Mouse (Mus musculus): ENCODE results near the gene Egfem1. TPM values are rescaled to one million over a fixed set of nuclear protein-coding genes. Genes with fewer than 3 reads are reported as not detected.

Gene Egfem1
- polyA plus RNA-seq, 1 experiment from 2014 or later, result 1.1 TPM

DNA sequence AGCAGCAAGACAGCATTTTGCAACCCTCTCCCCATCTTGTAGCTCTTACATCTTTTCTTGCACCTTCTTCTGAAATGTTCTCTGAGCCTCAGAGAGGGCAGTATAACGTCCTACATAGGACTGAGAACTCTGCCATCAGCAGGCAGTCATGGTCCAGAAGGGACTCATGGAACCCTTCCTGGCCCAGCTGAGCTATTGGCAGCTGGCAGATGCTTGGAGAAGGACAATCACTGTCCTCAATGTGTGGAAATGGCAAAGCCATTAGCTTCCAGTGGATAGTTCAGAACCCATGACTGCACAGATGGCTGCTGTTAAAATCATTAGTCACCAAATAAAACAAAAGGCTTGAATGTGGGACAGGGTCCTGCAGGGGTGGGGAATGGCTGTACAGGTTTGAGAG, 35.6 kb downstream of the Egfem1 start:
- H3K9me3 ChIP-seq (ENCODE audit: control insufficient read depth, low read length), result no peaks in the 10 kb centered on the region
- H3K4me2 ChIP-seq (replicated peaks; ENCODE audit: low read depth, low read length), result no peak overlapping the region
- WGBS, result 44% methylated on average over 1 of the region's 1 CpGs
- H3K36me3 ChIP-seq (ENCODE audit: control insufficient read depth, insufficient read depth, low read length), result no peaks in the 10 kb centered on the region
- no peak for ATAC-seq (ENCODE audit: low FRiP score, low TSS enrichment)
- no peak overlapping the region for H3K9ac ChIP-seq (ENCODE audit: low read depth, low read length)
- no peak overlapping the region for H3K4me3 ChIP-seq (ENCODE audit: low read length)
- H3K27ac ChIP-seq (ENCODE audit: low read depth, low read length), result no peak overlapping the region
- no peaks in the 10 kb centered on the region for H3K27me3 ChIP-seq (ENCODE audit: control insufficient read depth, insufficient read depth, low read length)
- no peaks in the 10 kb centered on the region for H3K4me1 ChIP-seq (ENCODE audit: control insufficient read depth, insufficient read depth, low read length)

DNA sequence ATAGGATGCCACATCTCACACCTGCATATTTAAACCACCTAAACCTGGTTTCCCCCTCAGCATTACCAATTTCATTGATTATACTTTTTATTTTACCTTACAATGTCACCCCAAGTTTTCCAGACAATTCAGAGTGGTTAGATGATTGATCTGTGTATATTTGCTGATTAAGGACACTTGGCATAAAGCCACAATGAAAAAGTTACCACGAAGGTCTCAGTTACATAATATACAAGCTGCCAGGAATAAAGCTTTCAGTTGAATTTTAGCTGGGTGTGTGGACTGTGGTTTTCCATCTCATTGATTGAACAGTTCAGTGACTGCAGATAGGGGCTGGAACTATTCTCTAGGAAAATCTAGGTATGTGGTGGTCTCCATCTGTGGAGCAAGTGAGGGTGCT, 40.7 kb downstream of the Egfem1 start:
- WGBS, result 87% methylated on average over 1 of the region's 1 CpGs
- Histone ChIP-seq H3K36me3 (ENCODE audit: control insufficient read depth, insufficient read depth, low read length) (no peaks in the 10 kb centered on the region), H3K9ac (ENCODE audit: low read depth, low read length) (no peak overlapping the region), H3K4me2 (replicated peaks; ENCODE audit: low read depth, low read length) (no peak overlapping the region), H3K27me3 (ENCODE audit: control insufficient read depth, insufficient read depth, low read length) (no peaks in the 10 kb centered on the region), H3K9me3 (ENCODE audit: control insufficient read depth, low read length) (no peaks in the 10 kb centered on the region), H3K27ac (ENCODE audit: low read depth, low read length) (no peak overlapping the region), H3K4me1 (ENCODE audit: control insufficient read depth, insufficient read depth, low read length) (no peaks in the 10 kb centered on the region), H3K4me3 (ENCODE audit: low read length) (no peak overlapping the region)
- ATAC-seq (ENCODE audit: low FRiP score, low TSS enrichment), result no peak

- no peak for ATAC-seq (ENCODE audit: low FRiP score, low TSS enrichment)
- no peaks in the 10 kb centered on the region for H3K4me1 ChIP-seq (ENCODE audit: control insufficient read depth, insufficient read depth, low read length)
- no peaks in the 10 kb centered on the region for H3K27me3 ChIP-seq (ENCODE audit: control insufficient read depth, insufficient read depth, low read length)
- H3K9me3 ChIP-seq (ENCODE audit: control insufficient read depth, low read length), result no peaks in the 10 kb centered on the region
- H3K4me3 ChIP-seq (ENCODE audit: low read length), result no peak overlapping the region
- no peaks in the 10 kb centered on the region for H3K36me3 ChIP-seq (ENCODE audit: control insufficient read depth, insufficient read depth, low read length)
- H3K9ac ChIP-seq (ENCODE audit: low read depth, low read length), result no peak overlapping the region
- WGBS, result 80% methylated on average over 2 of the region's 2 CpGs
- no peak overlapping the region for H3K4me2 ChIP-seq (replicated peaks; ENCODE audit: low read depth, low read length)
- no peak overlapping the region for H3K27ac ChIP-seq (ENCODE audit: low read depth, low read length)
These were observed 50.5 kb downstream of the Egfem1 start for GRCm38 (mm10) chr3:29132054-29132931.

- H3K4me2 ChIP-seq (replicated peaks; ENCODE audit: low read depth, low read length), result peak overlapping the region; percentile 24; the same call in 1 of the 2 replicates
- ATAC-seq (ENCODE audit: low FRiP score, low TSS enrichment), result peak; percentile 55; the same call in 1 of the 2 replicates
- H3K4me3 ChIP-seq (ENCODE audit: low read length), result no peak overlapping the region
- 44% methylated on average over 11 of the region's 11 CpGs for WGBS
- H3K9me3 ChIP-seq (ENCODE audit: control insufficient read depth, low read length), result no peaks in the 10 kb centered on the region
- no peaks in the 10 kb centered on the region for H3K36me3 ChIP-seq (ENCODE audit: control insufficient read depth, insufficient read depth, low read length)
- H3K27ac ChIP-seq (ENCODE audit: low read depth, low read length), result no peak overlapping the region
- no peaks in the 10 kb centered on the region for H3K4me1 ChIP-seq (ENCODE audit: control insufficient read depth, insufficient read depth, low read length)
- H3K9ac ChIP-seq (ENCODE audit: low read depth, low read length), result no peak overlapping the region
- no peaks in the 10 kb centered on the region for H3K27me3 ChIP-seq (ENCODE audit: control insufficient read depth, insufficient read depth, low read length)
These were observed 52.7 kb downstream of the Egfem1 start for GRCm38 (mm10) chr3:29134509-29134908.

GRCm38 (mm10) chr3:29135176-29136064, 53.6 kb downstream of the Egfem1 start:
- Histone ChIP-seq H3K27me3 (ENCODE audit: control insufficient read depth, insufficient read depth, low read length) (no peaks in the 10 kb centered on the region), H3K4me3 (ENCODE audit: low read length) (no peak overlapping the region), H3K36me3 (ENCODE audit: control insufficient read depth, insufficient read depth, low read length) (no peaks in the 10 kb centered on the region), H3K27ac (ENCODE audit: low read depth, low read length) (no peak overlapping the region), H3K9ac (ENCODE audit: low read depth, low read length) (no peak overlapping the region), H3K4me1 (ENCODE audit: control insufficient read depth, insufficient read depth, low read length) (no peaks in the 10 kb centered on the region), H3K4me2 (replicated peaks; ENCODE audit: low read depth, low read length) (no peak overlapping the region), H3K9me3 (ENCODE audit: control insufficient read depth, low read length) (no peaks in the 10 kb centered on the region)
- no peak for ATAC-seq (ENCODE audit: low FRiP score, low TSS enrichment)
- 32% methylated on average over 9 of the region's 9 CpGs for WGBS

DNA sequence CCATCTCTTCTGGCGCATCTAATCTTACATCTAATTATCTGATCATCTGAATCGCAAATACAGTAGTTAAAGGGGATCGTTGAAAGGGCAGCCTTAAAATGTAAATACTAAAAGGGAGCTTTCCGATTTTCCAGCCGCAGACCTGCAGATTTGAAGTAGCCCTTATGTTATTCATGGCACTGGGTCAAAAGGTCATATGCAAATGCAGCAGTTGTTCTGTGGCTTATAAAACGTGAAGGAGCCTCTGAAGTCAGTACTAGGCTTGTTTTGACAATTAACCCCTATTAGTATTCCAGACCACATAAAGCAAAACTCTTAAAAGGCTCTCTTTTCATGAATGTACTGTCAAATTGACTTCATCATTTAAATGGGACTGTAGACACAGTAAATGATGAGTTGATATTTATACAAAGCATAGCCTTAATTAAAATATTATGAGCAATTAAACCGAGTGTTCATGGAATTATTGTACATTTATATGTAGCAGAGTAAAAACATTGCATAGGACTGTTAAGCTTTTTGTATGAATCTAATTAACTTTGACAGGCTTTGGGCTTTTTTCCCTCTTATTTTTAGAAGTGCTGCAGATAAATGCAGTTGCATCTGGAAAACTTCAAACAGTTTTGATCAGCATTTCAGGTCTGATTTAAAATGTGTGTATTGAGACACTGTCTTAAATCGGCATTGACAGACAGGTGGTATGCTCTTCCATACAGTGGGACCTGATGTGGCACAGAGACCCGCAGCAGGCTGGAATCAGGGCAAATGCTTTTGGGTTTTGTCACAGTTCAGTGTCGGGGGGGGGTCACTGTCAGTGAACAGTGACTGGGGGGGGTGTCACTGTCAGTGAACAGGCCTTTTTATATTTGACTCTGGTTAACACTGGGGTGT, 54.5 kb downstream of the Egfem1 start:
- Histone ChIP-seq H3K9me3 (ENCODE audit: control insufficient read depth, low read length) (no peaks in the 10 kb centered on the region), H3K4me3 (ENCODE audit: low read length) (no peak overlapping the region), H3K4me1 (ENCODE audit: control insufficient read depth, insufficient read depth, low read length) (no peaks in the 10 kb centered on the region), H3K4me2 (replicated peaks; ENCODE audit: low read depth, low read length) (no peak overlapping the region), H3K9ac (ENCODE audit: low read depth, low read length) (no peak overlapping the region), H3K27me3 (ENCODE audit: control insufficient read depth, insufficient read depth, low read length) (no peaks in the 10 kb centered on the region), H3K36me3 (ENCODE audit: control insufficient read depth, insufficient read depth, low read length) (no peaks in the 10 kb centered on the region), H3K27ac (ENCODE audit: low read depth, low read length) (no peak overlapping the region)
- no peak for ATAC-seq (ENCODE audit: low FRiP score, low TSS enrichment)
- 25% methylated on average over 10 of the region's 10 CpGs for WGBS

GRCm38 (mm10) chr3:29168401-29168800, 86.6 kb downstream of the Egfem1 start:
- no peak overlapping the region for H3K27ac ChIP-seq (ENCODE audit: low read depth, low read length)
- H3K4me1 ChIP-seq (ENCODE audit: control insufficient read depth, insufficient read depth, low read length), result no peaks in the 10 kb centered on the region
- WGBS, result 85% methylated on average over 4 of the region's 4 CpGs
- no peak for ATAC-seq (ENCODE audit: low FRiP score, low TSS enrichment)
- no peak overlapping the region for H3K4me2 ChIP-seq (replicated peaks; ENCODE audit: low read depth, low read length)
- no peaks in the 10 kb centered on the region for H3K9me3 ChIP-seq (ENCODE audit: control insufficient read depth, low read length)
- H3K9ac ChIP-seq (ENCODE audit: low read depth, low read length), result no peak overlapping the region
- H3K36me3 ChIP-seq (ENCODE audit: control insufficient read depth, insufficient read depth, low read length), result no peaks in the 10 kb centered on the region
- no peaks in the 10 kb centered on the region for H3K27me3 ChIP-seq (ENCODE audit: control insufficient read depth, insufficient read depth, low read length)
- H3K4me3 ChIP-seq (ENCODE audit: low read length), result no peak overlapping the region

DNA sequence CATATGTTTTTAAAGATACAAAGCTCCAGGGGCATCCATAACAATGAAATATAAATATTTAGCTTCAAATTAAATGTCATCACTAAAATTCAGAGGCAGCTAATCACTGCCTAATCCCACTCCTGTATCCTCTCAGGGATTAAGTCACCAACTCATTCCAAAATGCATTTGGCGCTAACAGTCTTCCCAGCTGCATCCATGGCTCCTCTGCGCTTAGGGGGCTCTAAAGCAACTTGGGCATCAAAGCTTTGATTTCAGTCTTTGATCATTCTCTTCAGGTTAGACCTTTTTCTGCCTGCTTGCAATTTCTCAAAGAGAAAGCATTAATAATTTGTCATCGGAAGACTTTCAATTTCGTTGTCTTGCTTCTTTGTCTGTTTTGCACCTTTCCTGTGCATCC, 87.2 kb downstream of the Egfem1 start:
- Histone ChIP-seq H3K4me2 (replicated peaks; ENCODE audit: low read depth, low read length) (no peak overlapping the region), H3K4me1 (ENCODE audit: control insufficient read depth, insufficient read depth, low read length) (no peaks in the 10 kb centered on the region), H3K36me3 (ENCODE audit: control insufficient read depth, insufficient read depth, low read length) (no peaks in the 10 kb centered on the region), H3K9ac (ENCODE audit: low read depth, low read length) (no peak overlapping the region), H3K9me3 (ENCODE audit: control insufficient read depth, low read length) (no peaks in the 10 kb centered on the region), H3K27me3 (ENCODE audit: control insufficient read depth, insufficient read depth, low read length) (no peaks in the 10 kb centered on the region), H3K4me3 (ENCODE audit: low read length) (no peak overlapping the region), H3K27ac (ENCODE audit: low read depth, low read length) (no peak overlapping the region)
- ATAC-seq (ENCODE audit: low FRiP score, low TSS enrichment), result no peak
- WGBS, result 87% methylated on average over 4 of the region's 4 CpGs
